Mouse (Mus musculus): Measurements from ENCODE around the gene Slc19a3. TPM values are rescaled to one million over a fixed set of nuclear protein-coding genes. Genes with fewer than 3 reads are reported as not detected.
"Not testable (repeated sequence)": the region's sequence is repeated elsewhere in the genome, so short reads cannot be mapped to it uniquely, and the experiment has no call there.

The Slc19a3 gene
- polyA plus RNA-seq, 1 experiment from 2014 or later = 0.45 TPM

- Histone ChIP-seq H3K4me3 (no peak overlapping the region), H3K27me3 (ENCODE audit: low read depth, poor library complexity, severe bottlenecking) (no peaks in the 10 kb centered on the region), H3K36me3 (no peaks in the 10 kb centered on the region), H3K27ac (no peak overlapping the region), H3K4me1 (peaks cover 27% of the 10 kb centered on the region), H3K9me3 (replicated peaks) (no peaks in the 10 kb centered on the region)
- 75% methylated on average over 4 of the region's 4 CpGs for WGBS
- no peak for DNase-seq (ENCODE audit: low spot score)
Observed at GRCm38 (mm10) chr1:83039080-83039479, 832 bp upstream of the Slc19a3 start.

DNA sequence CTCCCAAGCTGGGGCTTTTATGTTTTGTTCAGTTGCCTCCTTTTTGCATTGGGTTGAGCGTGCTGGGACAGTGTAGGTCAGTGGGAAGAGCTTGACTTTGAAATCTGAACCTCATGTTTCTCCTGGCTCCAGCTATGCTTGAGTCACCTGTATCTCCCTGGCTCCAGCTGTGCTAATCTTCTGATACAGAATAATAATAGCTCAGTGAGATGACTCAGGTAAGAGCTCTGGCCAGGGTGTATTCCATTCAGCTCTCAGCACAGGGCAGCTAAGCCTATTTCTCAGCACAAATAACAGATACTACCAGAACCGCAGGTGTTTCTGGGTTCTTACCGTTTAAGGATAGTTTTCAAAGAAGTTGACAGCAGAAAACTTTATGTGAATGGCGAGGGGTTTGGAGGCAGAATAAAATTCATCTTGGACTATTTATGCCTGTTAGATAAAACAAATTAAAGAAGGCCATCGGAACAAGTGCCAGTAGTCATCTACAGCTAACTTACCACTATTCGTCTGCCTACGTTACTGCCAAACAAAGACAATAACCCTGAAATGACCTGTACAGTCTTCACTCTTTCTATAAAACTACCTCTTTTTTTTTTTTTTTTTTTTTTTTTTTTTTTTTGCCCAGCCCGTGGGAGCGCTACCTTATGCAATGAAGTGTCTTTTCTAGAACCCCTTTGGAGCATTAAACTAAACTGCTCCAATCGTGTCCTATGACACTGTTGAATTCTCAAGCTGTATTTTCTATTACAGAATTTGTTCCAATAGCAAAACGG is 1.2 kb downstream of the Slc19a3 start:
- DNase-seq (ENCODE audit: low spot score) = no peak
- 77% methylated on average over 11 of the region's 11 CpGs for WGBS
- no peak overlapping the region for H3K4me3 ChIP-seq

GRCm38 (mm10) chr1:83034509-83034908 is 3.7 kb downstream of the Slc19a3 start:
- Histone ChIP-seq H3K9me3 (replicated peaks) (no peaks in the 10 kb centered on the region), H3K27ac (no peak overlapping the region), H3K4me1 (peaks cover 27% of the 10 kb centered on the region), H3K4me3 (no peak overlapping the region), H3K36me3 (no peaks in the 10 kb centered on the region), H3K27me3 (ENCODE audit: low read depth, poor library complexity, severe bottlenecking) (no peaks in the 10 kb centered on the region)
- DNase-seq (ENCODE audit: low spot score) = no peak
- 59% methylated on average over 5 of the region's 5 CpGs for WGBS

More for the DNA sequence above, 1.2 kb downstream of the Slc19a3 start:
- Histone ChIP-seq H3K27me3 (ENCODE audit: low read depth, poor library complexity, severe bottlenecking) (no peaks in the 10 kb centered on the region), H3K36me3 (no peaks in the 10 kb centered on the region), H3K4me1 (peaks cover 27% of the 10 kb centered on the region), H3K9me3 (replicated peaks) (no peaks in the 10 kb centered on the region), H3K27ac (no peak overlapping the region)

DNA sequence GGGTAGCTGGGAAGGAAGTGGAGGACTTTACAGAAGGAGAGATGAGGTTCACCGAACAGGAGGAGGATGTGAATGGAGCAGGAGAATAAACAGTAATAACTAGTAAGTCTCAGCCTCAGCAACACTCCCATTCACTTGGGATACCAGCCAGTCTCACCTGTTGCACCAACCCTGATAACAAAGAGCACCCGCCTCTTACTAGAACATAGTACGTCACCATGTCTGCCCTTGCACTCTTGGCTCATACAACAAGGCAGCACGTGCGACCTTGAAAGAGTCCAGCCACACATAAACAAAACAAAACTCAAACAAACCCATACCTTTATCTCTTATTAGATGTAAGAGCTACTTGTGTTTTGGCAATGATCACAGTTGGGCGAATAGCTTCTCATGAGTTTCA is 5.7 kb downstream of the Slc19a3 start:
- no peaks in the 10 kb centered on the region for H3K9me3 ChIP-seq (replicated peaks)
- no peaks in the 10 kb centered on the region for H3K36me3 ChIP-seq
- no peaks in the 10 kb centered on the region for H3K27me3 ChIP-seq (ENCODE audit: low read depth, poor library complexity, severe bottlenecking)
- no peak overlapping the region for H3K4me3 ChIP-seq
- peaks cover 14% of the 10 kb centered on the region for H3K4me1 ChIP-seq
- DNase-seq (ENCODE audit: low spot score) = no peak
- H3K27ac ChIP-seq = no peak overlapping the region
- WGBS = 92% methylated on average over 6 of the region's 6 CpGs

DNA sequence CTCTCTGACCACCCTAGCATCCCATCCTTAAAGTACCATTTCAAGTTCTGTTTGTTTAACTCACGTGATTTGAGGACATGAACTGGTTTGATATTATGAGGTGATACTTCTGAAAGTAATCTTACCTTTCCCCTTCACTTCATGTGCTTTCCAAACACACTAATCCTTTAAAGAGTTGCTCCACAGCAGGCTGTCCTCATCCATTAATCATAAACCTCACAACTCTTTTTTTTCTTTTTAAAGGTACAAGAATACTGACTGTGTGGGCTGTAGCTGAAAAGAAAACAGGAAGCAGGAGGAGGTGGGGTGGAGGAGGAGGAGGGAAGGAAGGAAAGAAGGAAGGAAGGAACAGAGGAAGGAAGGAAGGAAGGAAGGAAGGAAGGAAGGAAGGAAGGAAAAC is 6.3 kb downstream of the Slc19a3 start:
- Histone ChIP-seq H3K27me3 (ENCODE audit: low read depth, poor library complexity, severe bottlenecking) (no peaks in the 10 kb centered on the region), H3K36me3 (no peaks in the 10 kb centered on the region), H3K9me3 (replicated peaks) (no peaks in the 10 kb centered on the region), H3K27ac (no peak overlapping the region), H3K4me1 (peaks cover 14% of the 10 kb centered on the region), H3K4me3 (no peak overlapping the region)
- WGBS = 65% methylated on average over 1 of the region's 1 CpGs
- no peak for DNase-seq (ENCODE audit: low spot score)

GRCm38 (mm10) chr1:83016556-83016955 is 21.7 kb downstream of the Slc19a3 start:
- no peak for DNase-seq (ENCODE audit: low spot score)
- Histone ChIP-seq H3K4me1 (no peaks in the 10 kb centered on the region), H3K27me3 (ENCODE audit: low read depth, poor library complexity, severe bottlenecking) (no peaks in the 10 kb centered on the region), H3K4me3 (no peak overlapping the region), H3K36me3 (no peaks in the 10 kb centered on the region), H3K27ac (no peak overlapping the region), H3K9me3 (replicated peaks) (no peaks in the 10 kb centered on the region)
- WGBS = 78% methylated on average over 1 of the region's 1 CpGs

DNA sequence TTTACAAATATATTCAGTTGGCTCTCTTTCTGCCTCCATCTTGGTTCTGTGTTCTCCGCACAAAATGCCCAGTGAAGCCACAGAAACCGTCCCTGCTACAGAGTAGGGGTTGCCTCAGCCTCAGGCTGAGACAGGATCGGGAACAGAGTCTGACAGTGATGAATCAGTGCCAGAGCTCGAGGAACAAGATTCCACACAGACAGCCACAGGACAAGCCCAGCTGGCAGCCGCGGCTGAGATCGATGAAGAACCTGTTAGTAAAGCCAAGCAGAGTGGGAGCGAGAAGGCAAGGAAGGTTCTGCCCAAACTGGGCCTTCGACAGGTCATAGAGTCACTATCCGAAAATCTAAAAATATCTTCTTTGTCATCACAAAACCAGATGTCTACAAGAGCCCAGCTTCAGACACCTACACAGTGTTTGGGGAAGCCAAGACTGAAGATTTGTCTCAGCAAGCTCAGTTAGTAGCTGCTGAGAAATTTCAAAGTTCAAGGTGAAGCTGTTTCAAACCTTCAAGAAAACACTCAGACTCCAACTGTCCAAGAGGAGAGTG is 22.8 kb downstream of the Slc19a3 start:
- Histone ChIP-seq H3K36me3 (no peaks in the 10 kb centered on the region), H3K27me3 (ENCODE audit: low read depth, poor library complexity, severe bottlenecking) (no peaks in the 10 kb centered on the region), H3K4me3 (no peak overlapping the region), H3K4me1 (no peaks in the 10 kb centered on the region), H3K27ac (no peak overlapping the region), H3K9me3 (replicated peaks) (no peaks in the 10 kb centered on the region)
- WGBS = 81% methylated on average over 10 of the region's 10 CpGs
- DNase-seq (ENCODE audit: low spot score) = no peak

DNA sequence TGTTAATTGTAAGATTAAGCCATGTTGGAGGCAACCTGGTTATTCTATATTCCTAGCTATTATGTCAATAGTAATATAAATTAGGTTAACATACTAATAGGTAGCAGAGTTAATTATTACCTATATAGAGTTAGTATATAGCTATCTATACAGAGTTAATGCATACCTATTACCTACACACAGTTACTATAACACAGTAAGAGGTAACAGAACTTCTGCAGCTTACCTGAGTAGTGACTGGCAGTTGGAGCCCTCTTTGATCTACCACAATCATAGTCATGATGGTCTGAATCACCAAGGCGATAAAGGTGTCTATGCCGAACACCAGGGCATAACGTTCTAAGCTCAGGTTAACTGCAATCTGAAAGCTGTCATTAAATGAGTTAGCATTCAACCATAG is 23.8 kb downstream of the Slc19a3 start:
- 92% methylated on average over 3 of the region's 3 CpGs for WGBS
- H3K27ac ChIP-seq = no peak overlapping the region
- no peaks in the 10 kb centered on the region for H3K27me3 ChIP-seq (ENCODE audit: low read depth, poor library complexity, severe bottlenecking)
- H3K4me3 ChIP-seq = no peak overlapping the region
- DNase-seq (ENCODE audit: low spot score) = no peak
- no peaks in the 10 kb centered on the region for H3K4me1 ChIP-seq
- H3K36me3 ChIP-seq = no peaks in the 10 kb centered on the region
- H3K9me3 ChIP-seq (replicated peaks) = no peaks in the 10 kb centered on the region

GRCm38 (mm10) chr1:83007471-83007870 is 30.8 kb downstream of the Slc19a3 start:
- Histone ChIP-seq H3K27me3 (ENCODE audit: low read depth, poor library complexity, severe bottlenecking) (no peaks in the 10 kb centered on the region), H3K4me1 (no peaks in the 10 kb centered on the region), H3K4me3 (no peak overlapping the region), H3K36me3 (no peaks in the 10 kb centered on the region), H3K27ac (no peak overlapping the region), H3K9me3 (replicated peaks) (no peaks in the 10 kb centered on the region)
- no peak for DNase-seq (ENCODE audit: low spot score)
- 80% methylated on average over 6 of the region's 6 CpGs for WGBS

DNA sequence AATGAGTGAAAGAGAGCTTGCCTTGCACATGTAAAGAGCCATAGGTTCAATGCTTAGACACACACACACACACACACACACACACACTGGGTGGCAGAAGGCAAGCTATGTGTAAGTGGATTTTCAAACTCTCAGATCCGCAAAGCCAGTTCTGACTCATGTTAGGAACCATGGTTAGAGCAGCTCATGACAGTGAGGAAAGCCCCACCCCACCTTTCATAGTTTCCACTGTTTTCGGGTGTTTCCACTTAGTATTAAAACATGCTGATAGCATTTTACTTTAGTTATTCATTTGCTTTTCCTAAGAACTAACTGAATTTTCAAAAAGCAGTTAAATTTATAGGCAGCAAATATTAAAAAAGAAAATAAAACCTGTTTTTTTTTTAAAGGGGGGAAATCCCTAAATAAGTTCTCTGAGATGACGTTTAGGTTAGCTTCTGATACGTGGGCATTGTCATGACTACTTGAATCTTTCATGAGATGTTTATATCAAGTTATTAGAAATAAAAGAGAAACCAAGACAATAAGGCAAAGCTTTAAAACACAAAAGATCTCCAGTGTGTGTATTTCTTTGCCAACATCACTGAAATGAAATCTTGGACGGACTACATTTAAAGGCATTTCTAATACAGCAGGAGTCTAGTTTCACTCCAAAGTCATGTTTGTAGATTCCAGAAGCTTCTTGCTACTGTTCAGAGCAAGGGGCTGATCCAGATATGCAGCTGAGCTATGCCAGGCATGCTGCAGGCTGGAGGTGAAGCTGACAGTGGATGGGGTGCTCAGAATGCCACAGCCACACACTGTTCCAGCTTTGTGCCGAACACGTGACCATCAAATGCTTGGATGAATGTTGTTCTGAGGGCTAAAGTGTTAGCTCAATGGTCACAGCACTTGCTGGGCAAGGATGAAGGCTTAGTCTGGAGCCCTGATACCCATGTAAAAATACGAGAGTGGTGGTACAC is 31.7 kb downstream of the Slc19a3 start:
- no peaks in the 10 kb centered on the region for H3K9me3 ChIP-seq (replicated peaks)
- no peak overlapping the region for H3K4me3 ChIP-seq
- no peaks in the 10 kb centered on the region for H3K4me1 ChIP-seq
- no peak for DNase-seq (ENCODE audit: low spot score)
- H3K27me3 ChIP-seq (ENCODE audit: low read depth, poor library complexity, severe bottlenecking) = no peaks in the 10 kb centered on the region
- H3K27ac ChIP-seq = no peak overlapping the region
- WGBS = 90% methylated on average over 8 of the region's 8 CpGs
- no peaks in the 10 kb centered on the region for H3K36me3 ChIP-seq

GRCm38 (mm10) chr1:83000306-83000705 is 37.9 kb downstream of the Slc19a3 start, which contains the start of gene Gm47959:
Gene Gm47959 (plus strand): TSS chr1:83000548.
- not testable (repeated sequence) for H3K4me3 ChIP-seq; H3K9me3 ChIP-seq (replicated peaks); H3K4me1 ChIP-seq; DNase-seq (ENCODE audit: low spot score); H3K36me3 ChIP-seq; H3K27me3 ChIP-seq (ENCODE audit: low read depth, poor library complexity, severe bottlenecking); H3K27ac ChIP-seq
- 93% methylated on average over 9 of the region's 9 CpGs for WGBS

- 92% methylated on average over 3 of the region's 3 CpGs for WGBS
- H3K4me1 ChIP-seq = no peaks in the 10 kb centered on the region
- no peak overlapping the region for H3K4me3 ChIP-seq
- no peak overlapping the region for H3K27ac ChIP-seq
- no peaks in the 10 kb centered on the region for H3K9me3 ChIP-seq (replicated peaks)
- H3K27me3 ChIP-seq (ENCODE audit: low read depth, poor library complexity, severe bottlenecking) = no peaks in the 10 kb centered on the region
- DNase-seq (ENCODE audit: low spot score) = no peak
- no peaks in the 10 kb centered on the region for H3K36me3 ChIP-seq
Observed at GRCm38 (mm10) chr1:82993947-82994346, 44.3 kb downstream of the Slc19a3 start.

GRCm38 (mm10) chr1:82992093-82992492 is 46.2 kb downstream of the Slc19a3 start:
- H3K4me3 ChIP-seq = no peak overlapping the region
- no peak overlapping the region for H3K27ac ChIP-seq
- no peaks in the 10 kb centered on the region for H3K27me3 ChIP-seq (ENCODE audit: low read depth, poor library complexity, severe bottlenecking)
- WGBS = 93% methylated on average over 6 of the region's 6 CpGs
- H3K36me3 ChIP-seq = no peaks in the 10 kb centered on the region
- no peak for DNase-seq (ENCODE audit: low spot score)
- H3K9me3 ChIP-seq (replicated peaks) = no peaks in the 10 kb centered on the region
- H3K4me1 ChIP-seq = no peaks in the 10 kb centered on the region
